Mouse (Mus musculus) 3134 (cell line): ENCODE results near the gene Khdc4.
"Not testable (repeated sequence)": the region's sequence is repeated elsewhere in the genome, so short reads cannot be mapped to it uniquely, and the experiment has no call there.

Experiments used
- DNase-seq: peaks from one replicate; pipeline ENCODE4 v3.0.0-alpha.2; 2011; ENCODE audit warnings: low spot score; ENCODE audit not compliant: insufficient read length; ENCODE audit errors: extremely low read depth

Gene Khdc4

DNA sequence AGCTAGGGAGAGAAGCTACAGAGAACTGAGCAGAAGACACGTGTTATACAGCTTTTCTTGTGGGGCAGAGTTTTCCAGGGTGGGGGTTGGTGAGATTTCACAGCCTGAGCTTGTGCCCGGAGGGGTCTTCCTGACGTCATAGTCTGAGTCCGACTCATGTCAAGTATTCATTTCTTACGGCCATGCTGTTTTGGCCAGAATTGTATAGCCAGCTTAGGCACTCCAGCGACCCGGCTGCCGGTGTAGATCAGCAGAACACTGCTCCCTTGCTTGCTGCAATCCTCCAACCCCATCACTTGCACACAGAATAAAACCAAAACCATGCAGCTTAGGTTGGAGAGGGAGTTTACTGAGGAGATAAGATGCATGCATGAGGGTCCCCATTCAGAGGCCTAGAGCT, 30.0 kb upstream of the Khdc4 start:
- no peak for DNase-seq

DNA sequence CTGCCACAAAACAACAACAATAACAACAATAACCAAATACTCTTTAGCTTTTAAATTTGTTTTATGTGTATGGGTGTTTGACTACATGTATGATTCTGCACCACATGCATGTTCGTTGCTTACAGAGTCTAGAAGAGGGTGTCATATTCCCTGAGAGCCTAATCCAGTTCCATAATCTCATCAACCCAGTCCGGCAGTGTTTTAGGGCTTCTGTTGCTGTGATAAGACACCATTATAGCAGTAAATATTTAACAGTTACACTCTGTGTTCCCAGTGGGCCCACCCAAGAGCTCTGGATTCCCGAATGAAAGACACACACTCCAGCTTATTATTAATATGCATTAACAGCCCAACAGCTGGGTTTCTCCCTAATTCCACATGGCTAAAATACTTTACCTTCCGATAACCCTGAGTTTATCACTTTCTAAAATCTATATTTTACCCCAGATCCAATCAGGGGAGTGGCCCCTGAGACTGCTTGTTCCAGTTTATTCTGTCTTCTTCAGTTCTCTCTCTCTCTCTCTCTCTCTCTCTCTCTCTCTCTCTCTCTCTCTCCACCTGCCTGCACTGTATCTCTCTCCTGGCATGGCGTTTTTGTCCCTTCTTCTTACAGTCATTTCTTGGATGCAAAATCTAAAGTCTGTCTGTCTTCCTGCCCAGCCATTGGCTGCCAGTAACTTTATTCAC, 27.0 kb upstream of the Khdc4 start:
- DNase-seq = no peak

DNA sequence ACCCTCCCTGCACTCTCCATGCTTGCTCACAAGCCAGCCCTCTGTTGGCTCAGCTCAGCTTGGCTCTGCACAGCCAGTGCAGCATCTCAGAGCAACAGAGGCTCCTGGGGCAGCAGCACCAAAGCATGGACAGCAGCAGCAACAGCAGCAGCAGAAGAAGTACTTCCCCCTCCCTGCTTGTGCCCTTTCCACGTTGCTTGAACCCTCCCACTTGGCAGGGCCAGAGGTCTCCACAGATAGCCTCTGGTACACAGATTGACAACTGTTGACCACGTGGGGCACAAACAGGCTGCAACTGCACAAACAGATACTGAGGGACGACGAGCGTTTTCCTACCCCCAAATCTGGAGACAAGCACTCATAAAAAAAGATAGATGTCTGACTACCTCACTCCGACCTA, 25.8 kb upstream of the Khdc4 start:
- DNase-seq = no peak

DNA sequence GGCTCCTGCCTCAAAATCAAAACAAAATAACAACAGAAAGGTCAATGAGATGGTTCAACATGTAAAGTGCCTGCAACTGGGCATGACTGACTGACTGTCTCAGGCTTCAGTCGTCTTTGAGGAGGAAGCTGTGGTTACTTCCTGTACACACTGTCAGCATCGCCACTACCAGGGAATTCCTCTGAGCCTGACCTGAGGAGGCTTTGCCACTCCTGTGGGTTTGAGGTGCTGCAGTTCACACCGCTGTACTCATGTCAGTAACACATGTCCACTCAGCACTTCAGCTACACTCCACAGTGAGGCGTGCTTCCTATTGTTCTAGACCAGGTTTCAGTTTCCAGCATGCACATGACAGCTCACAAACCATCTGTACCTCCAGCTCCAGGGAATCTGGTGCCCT, 21.5 kb upstream of the Khdc4 start:
- no peak for DNase-seq

DNA sequence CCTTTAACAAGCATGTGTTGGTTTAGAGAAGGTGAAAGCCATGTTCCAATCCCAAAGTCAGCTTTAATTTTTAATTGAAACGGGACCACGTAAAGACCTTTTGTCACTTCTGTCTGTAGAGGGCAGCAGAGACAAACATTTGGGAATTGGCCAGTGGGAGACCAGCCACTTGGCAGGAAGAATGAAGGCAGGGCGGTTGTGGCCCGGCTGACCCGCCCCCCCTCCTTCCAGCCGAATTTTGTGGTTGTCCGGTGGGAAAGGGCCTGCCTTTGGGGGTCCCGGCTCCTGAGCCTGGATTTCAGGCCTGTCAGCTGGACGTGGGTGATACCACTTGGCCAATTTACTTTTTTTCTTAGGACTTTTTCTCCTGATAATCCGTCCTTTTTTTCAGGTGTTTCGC, 8.2 kb upstream of the Khdc4 start:
- peak; percentile 65 for DNase-seq

DNA sequence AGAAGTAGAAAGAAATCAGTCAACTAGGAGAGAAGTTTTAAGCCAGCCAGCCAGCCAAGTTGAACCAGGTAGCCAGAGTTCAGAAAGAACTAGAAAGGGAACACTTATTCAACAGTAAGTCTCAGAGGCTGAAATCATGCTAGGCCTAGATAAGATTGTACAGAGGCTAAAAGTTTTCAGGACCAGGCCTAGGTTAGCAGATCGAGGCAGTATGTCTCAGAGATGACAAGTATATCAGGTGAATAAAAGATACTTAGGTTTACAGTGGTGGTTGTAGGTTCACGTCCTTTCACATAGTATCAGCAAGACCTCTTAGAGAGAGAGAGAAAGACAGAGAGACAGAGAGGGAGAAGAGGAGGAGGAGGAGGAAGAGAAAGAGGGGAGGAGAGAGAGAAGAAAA, 1.8 kb upstream of the Khdc4 start:
- no peak for DNase-seq

DNA sequence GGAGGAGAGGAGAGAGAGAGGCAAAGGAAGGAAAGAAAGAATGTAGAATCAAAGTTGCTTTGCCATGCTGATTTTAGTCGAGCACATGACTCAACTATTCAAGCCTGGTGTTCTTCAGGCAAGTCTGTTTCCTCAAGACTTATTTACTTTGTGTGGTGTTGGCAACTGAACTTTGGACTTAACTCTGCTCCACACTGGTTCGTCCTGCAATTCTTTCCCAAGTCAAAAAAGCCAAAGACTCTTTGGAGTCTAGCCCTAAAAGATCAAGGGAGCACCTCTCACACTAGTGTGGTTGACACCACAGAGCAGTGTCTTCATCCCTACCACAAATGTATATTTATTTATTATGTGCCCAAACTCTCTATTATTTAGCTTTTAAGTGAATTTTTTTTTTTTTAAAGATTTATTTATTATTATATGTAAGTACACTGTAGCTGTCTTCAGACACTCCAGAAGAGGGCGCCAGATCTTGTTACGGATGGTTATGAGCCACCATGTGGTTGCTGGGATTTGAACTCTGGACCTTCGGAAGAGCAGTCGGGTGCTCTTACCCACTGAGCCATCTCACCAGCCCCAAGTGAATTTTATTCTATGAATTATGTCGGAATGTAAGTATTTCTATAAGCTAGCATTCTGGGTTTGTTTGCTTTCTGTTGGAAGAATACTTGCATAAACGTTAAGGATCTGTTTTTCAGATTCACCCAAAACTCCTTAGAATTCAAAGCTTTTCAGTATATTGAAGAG, 1.2 kb upstream of the Khdc4 start:
- no peak for DNase-seq

DNA sequence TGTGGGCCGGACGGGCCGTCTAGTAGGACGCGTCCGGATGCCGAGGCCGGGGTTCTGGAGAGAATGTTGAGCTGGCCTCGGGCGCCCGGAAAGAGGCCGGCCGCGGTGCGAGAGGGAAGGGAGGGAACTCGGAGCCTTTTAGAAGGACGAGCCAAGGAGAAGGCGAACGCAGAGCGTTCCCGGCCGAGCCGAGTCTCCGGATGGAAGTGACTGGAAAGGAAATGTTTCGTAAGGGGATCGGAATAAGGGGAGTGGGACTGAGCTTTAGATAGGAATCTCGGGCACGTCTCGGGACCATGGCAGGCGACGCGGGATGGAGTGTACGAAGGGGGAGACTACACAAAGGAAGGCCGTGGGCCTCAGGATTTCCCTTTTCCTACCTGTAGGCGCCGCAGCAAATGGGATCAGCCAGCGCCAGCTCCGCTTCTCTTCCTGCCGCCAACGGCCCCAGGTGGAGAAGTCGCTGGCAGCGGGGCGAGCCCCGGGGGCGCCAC, 402 bp downstream of the Khdc4 start:
- no peak for DNase-seq

DNA sequence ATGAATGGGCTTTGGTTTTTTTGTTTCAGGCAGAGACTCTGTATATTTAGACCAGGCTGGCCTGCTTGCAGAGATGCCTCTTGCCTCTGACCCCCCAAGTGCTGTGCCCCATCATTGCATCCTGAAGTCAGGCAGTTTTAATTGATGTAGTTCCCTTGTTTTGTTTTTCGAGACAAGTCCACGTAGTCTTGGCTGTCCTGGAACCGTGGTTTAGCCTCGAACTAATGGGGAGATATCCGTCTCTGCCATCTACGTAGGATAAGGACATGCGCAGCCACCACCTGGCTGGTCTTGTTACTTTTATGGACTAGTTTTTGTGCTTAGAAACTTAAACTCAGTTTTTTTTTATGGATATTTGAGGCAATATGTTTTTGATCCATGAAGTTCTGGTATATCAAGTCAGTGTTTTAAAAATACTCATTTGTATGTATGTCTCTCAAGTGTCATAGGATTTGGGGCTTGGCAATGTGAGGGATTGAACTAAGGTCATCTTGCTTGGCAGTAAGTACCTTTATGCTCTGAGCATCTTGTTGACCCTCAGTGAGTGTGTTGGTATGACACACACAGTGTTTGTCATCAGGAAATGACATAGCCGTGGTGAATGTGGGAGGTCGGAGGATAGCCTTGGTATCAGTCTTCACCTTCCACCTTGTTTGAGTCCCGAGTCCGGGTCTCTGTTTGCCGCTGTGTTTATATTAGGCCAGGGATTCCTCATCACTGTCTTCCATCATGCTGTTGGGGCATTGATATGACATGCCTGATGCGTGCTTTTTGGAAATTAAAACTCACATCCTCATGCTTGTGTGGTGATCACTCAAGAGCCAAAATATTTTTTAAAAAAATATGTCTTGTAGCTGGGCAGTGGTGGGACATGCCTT, 1.4 kb downstream of the Khdc4 start:
- no peak for DNase-seq

DNA sequence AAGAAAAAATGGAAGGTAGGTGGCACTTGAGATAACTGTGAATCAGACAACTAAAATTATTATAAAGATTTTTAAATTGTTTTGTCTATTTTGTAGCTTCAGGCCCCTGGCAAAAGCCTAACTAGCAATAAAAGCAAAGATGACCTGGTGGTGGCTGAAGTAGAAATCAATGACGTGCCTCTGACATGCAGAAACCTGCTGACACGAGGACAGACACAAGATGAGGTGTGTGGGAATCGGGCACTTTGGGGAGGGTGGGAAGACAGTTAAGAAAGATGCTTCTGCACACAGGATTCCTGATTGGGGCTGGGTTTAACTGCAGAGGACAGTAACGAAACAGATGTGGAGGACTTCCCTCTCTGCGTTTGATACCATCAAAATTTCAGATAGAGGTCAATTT, 3.5 kb downstream of the Khdc4 start:
- DNase-seq = no peak

DNA sequence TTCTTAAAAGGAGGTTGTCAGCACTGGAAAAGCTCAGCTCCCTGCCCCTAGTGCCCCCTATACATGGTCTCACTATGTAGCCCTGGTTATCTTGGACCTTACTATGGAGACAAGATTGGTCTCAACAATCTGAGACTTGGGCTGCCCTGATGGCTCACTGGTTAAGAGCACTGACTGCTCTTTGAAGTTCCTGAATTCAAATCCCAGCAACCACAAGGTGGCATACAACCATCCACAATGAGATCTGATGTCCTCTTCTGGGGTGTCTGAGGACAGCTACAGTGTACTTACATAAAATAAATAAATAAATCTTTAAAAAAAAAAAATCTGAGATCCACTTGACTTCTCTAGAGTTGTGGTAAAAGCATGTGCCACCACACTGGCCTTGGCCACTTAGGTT, 9.9 kb downstream of the Khdc4 start:
- no peak for DNase-seq

DNA sequence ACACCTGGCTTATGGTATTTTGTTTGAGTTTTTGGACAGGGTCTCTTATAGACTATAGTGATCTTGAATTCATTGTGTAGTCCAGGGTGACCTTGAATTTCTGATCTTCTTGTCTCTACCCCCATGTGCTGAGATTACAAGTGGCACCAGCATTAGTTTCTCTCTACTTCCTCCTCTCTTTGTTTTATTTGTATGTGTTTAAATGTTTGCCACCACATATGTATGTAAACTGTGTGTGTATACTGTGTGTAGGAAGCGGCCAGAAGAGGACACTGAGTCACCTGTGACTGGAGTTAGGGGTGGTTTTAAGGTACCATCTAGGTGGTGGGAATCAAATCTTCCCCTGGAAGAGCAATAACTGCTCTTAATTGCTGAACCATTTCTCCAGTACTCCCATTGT, 12.4 kb downstream of the Khdc4 start:
- no peak for DNase-seq

DNA sequence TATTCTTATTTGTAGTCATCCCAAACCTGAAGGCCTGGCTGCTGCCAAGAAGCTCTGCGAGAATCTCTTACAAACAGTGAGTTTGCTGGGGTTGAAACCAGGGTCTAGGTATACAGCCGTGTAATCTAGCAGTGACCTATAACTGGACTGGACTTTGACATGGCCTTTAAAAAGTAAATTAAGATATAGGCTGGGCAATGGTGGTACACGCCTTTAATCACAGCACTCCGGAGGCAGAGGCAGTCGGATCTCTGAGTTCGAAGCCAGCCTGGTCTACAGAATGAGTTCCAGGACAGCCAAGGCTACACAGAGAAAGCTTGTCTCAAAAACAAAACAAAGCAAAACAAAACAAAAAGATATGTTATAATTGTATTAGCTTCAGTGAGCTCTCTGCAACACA, 13.2 kb downstream of the Khdc4 start:
- no peak for DNase-seq

DNA sequence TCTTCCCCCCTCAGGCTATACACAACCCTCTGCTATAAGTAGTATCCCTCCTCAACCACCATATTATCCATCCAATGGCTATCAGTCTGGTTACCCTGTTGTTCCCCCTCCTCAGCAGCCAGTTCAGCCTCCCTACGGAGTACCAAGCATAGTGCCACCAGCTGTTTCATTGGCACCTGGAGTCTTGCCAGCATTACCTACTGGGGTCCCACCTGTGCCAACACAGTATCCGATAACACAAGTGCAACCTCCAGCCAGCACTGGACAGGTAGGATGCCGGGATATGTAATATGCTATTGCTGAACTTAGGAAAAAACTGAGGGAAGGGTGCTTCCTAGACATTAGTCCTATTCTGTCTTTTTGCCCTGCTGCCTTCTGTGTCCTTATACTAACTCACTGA, 14.6 kb downstream of the Khdc4 start:
- no peak for DNase-seq

DNA sequence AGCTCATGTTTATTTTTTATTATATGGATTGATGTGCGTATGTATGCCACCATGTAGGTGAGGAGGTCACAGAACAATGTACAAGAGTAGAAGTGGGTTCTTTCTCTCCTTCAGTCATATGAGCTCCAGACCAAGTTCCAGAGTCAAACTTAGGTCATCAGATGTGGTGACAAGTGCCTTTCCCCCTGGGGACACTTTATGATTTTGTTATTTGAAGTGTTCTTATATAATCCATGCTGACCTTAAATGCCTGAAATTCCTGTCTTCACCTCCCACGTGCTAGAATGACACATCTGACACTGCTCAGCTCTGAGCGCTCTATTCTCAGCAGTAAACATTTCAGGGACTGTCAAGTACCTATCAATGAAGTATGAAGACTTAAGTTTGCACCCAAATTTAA, 15.6 kb downstream of the Khdc4 start:
- no peak for DNase-seq

DNA sequence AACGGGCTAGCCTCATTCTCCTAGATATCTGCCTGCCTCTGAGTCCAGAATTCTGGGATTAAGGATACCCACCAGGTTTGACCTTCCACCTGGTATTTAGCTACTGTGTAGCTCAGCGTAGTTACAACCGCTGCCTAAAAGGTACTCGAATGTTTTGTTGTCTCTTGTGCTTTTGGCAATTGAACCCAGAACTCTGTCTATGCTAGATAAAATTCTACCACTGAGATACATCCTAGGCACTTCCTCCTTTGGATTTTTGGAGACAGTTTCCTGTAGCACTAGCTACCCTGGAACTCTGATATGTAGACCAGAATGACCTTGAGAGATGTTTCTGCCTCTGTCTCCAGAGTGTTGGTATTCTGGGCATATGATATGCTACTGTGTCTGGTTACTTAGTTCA, 28.1 kb downstream of the Khdc4 start:
- no peak for DNase-seq

DNA sequence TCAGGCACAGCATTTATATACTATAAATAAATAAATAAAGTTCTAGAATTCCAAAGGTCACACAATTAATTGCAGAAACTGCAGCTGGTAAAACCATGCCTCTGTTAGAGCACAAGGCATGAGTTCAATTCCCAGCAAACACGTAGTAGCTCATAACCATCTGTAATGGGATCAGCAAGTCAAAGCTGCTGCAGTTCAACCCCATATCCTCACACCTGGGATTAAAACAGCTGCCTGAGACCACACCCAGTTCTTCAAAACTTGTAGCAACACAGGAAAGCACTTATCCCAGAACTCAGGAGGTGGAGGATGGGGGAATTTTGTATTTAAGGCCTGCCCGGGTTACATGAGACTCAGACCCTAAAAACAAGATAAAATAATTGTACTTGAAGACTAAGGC, 29.1 kb downstream of the Khdc4 start:
- no peak for DNase-seq

DNA sequence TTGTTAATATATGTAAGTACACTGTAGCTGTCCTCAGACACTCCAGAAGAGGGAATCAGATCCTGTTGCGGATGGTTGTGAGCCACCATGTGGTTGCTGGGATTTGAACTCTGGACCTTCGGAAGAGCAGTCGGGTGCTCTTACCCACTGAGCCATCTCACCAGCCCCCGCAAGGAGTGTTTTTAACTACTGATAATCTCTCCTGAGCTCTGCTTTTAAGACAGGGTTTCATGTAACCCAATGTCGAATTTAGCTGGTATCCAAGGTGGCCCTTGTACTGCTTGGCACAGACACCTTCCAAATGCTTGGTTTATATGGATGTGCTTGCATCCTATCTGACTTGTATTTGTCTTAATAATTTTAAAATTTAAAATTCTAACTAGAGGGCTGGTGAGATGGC, 30.1 kb downstream of the Khdc4 start:
- DNase-seq = not testable (repeated sequence)

DNA sequence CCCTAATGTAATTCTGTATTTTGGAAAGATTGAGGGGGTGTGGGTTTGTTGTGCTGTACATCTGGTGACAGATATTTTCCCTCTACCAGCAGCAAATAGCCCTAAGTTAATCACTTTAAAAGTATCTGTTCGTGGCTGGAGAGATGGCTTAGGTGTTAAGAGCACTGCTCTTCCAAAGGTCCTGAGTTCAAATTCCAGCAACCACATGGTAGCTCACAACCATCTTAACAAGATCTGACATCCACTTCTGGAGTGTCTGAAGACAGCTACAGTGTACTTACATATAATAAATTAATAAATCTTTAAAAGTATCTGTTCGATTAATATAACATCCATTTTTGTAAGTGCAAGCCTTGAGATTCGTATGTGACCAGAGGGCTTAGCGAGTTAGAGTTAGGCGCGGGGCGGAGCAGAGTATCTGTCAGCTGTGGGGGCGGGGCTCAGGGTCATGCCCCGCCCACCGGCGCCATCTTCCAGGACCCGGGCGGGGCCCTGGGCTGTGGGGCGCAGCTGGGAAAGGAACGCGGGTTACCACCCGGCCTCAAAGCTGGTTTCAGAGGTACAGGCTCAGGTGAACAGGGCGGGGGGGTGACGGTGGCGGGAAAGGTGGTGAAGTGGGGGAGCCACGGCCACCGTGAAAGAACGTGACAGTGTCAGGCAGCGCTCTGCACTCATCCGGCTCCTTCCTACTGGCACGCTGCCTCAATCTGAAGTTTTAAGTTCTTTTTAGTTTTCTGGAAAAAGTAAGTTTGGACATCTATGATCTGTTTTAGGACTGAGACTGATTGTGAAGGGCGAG, 31.0 kb downstream of the Khdc4 start, which contains the start of gene Rit1:
Gene Rit1, plus strand, starts transcription at position 440 of the 799 bp plus-strand sequence.
- peak; percentile 86 for DNase-seq

DNA sequence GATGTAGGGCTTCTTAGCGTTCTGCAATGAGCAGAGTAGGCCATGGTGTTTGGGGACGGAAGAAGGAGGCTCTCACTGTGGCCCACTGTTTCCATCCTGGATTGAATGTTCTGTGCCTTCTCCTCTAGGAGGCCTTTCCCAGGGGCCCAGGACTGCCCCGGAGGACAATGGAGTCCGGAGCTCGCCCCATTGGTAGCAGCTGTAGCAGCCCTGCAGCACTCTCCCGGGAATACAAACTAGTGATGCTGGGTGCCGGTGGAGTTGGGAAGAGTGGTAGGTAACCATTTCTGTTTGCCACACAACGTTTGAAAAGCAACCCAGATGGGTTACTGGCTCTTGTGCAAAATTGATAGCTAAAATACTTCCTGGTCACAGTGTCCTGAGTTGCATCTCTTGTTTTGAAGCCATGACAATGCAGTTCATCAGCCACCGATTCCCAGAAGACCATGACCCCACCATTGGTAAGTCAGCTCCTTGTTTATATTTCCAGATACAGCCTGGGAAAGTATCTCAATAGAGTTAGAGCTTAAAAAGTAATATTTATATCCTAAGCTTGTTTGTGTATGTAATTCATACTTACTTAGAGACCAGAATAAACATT, 31.7 kb downstream of the Khdc4 start:
- DNase-seq = peak; percentile 54
